Mouse (Mus musculus): Measurements from ENCODE around the gene Nudt14.

The Nudt14 gene

DNA sequence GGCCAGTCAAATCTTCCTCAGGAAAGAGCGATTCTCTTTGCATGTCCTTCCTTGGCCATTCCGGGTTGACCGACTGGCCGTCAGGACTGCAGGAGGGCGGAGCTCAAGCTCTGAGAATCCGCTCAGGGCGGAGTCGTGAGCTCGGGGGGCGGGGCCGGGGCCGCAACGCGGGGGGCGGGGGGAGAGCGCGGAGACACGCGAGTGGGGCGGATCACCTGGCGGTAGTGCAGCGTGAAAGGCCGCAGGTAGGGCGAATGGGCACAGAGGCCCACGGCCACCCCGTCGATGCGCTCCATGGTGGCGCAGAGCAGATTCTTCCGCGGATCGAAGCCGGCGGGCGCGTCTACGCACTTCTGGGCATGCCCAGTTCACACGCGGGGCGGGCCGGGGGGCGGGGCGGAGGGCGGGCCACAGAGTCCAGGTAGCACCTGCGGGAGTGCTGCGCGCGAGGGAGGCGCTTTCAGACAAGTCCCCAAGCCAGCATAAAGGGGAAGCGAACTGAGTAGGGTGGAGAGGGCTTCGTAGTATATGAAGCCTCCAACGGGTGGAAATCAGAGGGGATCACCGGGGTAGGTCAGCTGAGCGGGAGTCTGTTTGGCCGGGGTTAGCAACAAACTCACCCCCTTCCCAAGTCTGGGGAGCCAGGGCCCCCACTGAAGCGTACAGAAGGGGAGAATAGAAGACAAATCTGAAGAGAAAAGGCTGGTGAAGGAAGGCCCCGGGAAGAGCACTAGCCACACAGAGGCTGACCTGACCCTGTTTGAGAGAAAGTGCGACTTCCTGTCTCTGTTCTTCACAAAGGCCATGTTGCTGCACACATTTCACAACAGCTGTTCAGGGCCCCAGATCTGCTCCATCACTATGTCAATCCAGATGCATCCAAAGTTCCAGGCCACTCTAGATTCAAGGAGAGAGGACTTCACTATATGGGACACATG lies at the start of gene Nudt14:
Nudt14 (minus strand) TSS at position 349 of the 938 bp plus-strand sequence.
- DNase-seq (ENCODE audit: low read depth, low spot score): peak; percentile 66

DNA sequence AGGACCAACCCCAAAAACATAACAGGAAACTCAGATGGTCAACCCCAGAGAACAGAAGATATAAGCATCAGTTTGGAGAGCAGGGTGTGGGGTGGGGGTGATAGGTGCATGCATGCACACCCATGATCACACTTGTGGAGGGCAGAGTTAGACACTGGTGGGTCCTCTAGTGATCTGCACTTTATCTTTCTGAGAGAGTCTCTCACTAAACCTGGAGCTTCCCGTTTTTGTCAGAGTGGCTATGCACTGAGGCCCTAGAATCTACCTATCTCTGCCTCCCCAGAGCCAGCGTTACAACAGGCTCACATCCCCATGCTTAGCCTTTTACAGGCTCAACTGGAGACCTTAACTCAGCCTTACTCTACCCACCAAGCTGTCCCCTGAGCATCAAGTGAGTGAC lies 49.5 kb upstream of the Nudt14 start:
- no peak for DNase-seq (ENCODE audit: low read depth, low spot score)

- DNase-seq (ENCODE audit: low read depth, low spot score): no peak
These were observed 48.9 kb upstream of the Nudt14 start for GRCm38 (mm10) chr12:112990706-112991405.

DNA sequence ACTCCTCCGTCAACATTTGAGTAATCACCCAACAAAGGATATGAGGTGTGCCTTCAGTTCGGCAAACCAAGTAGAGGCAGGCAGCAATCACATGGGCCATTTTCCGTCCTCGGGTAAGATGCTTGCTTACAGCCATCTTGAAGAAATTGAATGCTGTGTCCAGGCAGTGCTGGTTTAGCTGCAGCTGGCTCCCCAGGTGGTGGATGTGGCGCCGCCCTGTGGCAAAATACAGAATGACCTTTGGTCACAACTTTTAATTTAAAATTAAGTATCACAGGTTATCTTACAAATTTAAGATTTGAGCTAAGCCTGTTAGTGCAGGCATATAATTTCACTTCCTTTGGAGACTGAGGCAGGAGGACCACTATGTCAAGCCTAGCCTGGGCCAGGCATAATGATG lies 46.0 kb upstream of the Nudt14 start:
- no peak for DNase-seq (ENCODE audit: low read depth, low spot score)

DNA sequence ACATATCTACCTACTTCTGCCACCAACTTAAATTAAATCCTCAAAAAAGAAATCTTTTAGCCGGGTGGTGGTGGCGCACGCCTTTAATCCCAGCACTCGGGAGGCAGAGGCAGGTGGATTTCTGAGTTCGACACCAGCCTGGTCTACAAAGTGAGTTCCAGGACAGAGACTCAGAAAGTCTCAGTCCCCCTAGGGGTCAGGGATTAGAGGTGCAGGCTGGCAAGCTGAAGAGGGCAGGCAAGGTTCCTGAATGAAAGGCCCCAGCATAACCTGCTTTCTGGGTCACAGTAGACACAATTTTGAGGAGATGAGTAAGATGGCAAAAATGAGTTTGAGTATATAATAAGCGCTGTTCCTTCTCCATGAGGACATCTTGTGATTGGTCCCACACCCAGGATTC lies 43.4 kb upstream of the Nudt14 start:
- no peak for DNase-seq (ENCODE audit: low read depth, low spot score)

DNA sequence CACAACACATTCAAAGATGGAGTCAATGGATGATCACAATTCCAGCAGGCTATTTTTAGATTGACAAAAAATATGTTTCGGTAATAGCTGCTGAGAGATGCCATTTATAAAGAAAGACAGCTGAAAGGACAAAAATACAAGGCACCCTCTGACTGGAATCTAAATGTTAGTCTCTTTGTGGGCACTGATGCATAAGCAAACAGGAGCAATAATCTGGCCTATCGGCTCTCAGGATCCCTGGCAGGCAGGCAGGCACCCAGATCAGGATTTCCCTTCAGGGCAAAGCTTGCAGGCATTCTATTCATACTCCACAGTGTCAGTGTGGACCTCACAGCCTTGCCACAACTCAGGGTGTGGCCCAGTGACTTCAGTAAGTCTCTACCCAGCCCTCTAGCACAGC lies 40.1 kb upstream of the Nudt14 start:
- DNase-seq (ENCODE audit: low read depth, low spot score): no peak

- no peak for DNase-seq (ENCODE audit: low read depth, low spot score)
These were observed 35.2 kb upstream of the Nudt14 start for GRCm38 (mm10) chr12:112977156-112977555.

DNA sequence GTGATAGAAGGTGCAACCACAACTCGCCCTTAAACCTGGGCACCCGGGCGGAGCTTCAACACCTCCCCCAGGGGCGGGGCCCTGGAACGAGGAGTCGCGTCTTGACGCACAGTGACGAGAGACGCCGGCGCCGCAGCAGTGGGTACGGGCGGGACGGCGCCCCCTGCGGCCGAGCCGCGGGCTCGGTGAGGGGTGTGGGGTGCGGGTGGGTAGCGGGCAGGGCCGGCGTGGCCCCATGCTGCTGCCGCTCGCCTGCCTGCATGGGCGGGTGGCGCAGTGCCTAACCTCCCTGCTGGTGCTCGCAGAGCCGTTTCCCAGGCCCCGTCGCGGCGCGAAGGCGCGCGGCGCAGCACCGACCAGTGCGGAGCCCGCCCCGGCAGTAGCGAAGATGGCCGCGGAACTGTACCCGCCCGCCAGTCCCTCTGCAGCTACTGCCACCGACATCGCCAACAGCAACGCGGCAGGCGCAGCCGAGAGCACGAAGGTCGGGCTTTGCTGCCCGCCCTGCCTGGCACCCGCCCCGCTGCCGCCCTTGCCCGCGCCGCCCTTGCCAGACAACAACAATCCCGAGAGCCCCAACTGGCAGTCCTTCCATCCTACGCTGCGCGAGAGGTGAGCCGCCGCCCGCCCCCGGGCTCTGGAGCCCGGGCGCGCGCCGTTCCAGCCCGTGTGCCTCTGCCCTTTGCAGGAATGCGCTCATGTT lies 34.6 kb upstream of the Nudt14 start, which contains the start of gene Btbd6:
Btbd6 (plus strand) TSS at position 112 of the 703 bp plus-strand sequence.
- peak; percentile 63 for DNase-seq (ENCODE audit: low read depth, low spot score)

GRCm38 (mm10) chr12:112974736-112975135 lies 32.8 kb upstream of the Nudt14 start:
- DNase-seq (ENCODE audit: low read depth, low spot score): no peak

- DNase-seq (ENCODE audit: low read depth, low spot score): no peak
These were observed 27.7 kb upstream of the Nudt14 start for GRCm38 (mm10) chr12:112969616-112970015.

- no peak for DNase-seq (ENCODE audit: low read depth, low spot score)
These were observed 27.0 kb upstream of the Nudt14 start for GRCm38 (mm10) chr12:112968943-112969342.

DNA sequence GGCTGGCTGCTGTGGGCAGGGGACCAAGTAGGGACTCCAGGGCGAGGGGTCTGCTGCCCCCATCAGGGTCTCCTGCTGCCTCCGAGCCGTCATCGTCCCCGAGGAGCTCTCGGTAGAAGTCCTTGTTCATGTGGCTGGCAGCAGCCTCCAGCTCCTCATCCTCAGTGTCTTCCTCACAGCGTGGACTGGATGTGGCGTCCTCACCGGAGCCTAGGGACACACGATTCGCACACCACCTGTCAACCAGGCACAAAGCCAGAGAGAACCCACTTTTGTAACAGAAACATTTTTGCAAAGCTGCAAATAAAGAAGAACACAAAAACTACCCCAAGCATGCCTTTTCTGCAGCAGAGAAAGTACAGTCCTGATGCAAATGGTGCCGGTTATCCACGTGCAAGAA lies 23.9 kb upstream of the Nudt14 start:
- no peak for DNase-seq (ENCODE audit: low read depth, low spot score)

DNA sequence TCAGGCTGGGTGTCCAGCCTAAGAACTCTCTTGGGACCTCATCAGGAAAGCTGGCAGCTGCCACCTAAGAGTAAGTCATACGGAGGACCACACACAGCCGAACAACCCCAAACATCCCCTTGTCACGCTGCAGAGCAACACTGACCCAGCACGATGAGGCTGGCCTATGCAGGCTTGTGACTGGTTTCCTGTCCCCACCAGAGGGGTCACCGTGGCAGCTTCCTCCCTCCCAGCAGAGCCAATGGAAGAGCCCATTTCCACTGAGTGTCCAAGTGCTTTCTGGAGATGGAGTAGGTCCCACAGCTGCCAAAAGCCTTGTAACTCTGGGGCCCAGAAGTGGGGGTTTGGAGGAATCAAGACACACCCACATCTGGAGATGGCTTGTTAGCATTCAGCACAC lies 19.9 kb upstream of the Nudt14 start:
- no peak for DNase-seq (ENCODE audit: low read depth, low spot score)

- DNase-seq (ENCODE audit: low read depth, low spot score): no peak
These were observed 19.5 kb upstream of the Nudt14 start for GRCm38 (mm10) chr12:112961428-112961827.

- DNase-seq (ENCODE audit: low read depth, low spot score): no peak
These were observed 17.5 kb upstream of the Nudt14 start for GRCm38 (mm10) chr12:112959421-112959820.

DNA sequence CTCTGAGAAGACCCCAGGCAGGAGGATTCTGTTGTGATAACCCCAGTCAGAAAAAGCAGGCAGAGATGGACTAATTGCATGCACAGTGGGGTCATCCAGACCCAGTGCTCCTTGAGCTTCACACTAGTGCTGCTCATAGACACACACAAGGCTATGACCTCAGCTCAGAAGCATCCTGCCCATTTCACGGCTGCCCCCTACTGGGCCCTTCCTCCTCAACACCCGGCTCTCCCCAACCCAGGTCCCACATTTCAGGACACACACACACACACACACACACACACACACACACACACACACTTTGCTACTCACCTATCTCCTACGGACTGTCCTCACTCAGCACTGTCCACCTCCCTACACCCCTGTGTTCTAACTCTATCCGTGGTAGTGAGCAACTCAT lies 16.4 kb upstream of the Nudt14 start:
- DNase-seq (ENCODE audit: low read depth, low spot score): no peak

DNA sequence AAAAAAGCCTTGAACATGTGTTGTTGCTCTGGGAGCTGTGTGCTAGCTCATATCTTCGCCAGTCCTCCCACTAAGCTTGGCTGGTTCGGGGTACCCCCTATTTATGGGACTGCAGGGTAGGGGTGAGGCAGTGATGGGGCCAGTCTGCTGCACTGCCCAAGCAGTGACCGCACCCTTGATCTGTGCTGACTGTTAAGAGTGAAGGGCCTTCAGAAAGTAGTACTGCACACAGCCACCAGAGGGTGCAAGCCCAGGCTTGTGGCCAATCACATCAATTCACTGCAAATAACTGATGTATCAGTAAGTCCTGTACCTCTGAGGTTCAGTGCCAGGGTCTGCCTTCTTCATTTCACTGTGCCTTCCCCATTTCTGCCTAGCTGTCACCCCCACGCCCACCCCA lies 13.9 kb upstream of the Nudt14 start:
- DNase-seq (ENCODE audit: low read depth, low spot score): no peak

GRCm38 (mm10) chr12:112952926-112953565 lies 11.1 kb upstream of the Nudt14 start:
- no peak for DNase-seq (ENCODE audit: low read depth, low spot score)

DNA sequence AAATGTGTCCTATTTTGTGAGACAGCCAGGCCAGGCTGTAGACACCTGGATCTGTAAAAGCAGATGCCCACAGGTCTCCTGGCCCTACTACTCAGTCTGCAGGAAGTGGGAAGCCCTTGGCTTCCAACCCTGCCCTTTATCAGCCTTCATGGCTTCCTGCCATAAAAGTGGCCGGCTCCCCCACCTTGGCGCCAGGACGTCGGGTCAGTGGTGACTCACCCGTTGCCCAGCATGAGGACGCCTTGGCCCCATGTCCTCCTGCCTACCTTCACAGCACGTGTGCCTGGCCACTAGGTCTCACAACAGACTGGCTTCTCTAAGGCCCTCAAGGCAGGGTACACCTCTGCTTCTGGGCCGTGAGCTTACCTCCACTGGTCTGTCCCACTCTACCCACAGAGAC lies 10.5 kb upstream of the Nudt14 start:
- DNase-seq (ENCODE audit: low read depth, low spot score): no peak

GRCm38 (mm10) chr12:112951150-112951842 lies 9.4 kb upstream of the Nudt14 start:
- no peak for DNase-seq (ENCODE audit: low read depth, low spot score)

- no peak for DNase-seq (ENCODE audit: low read depth, low spot score)
These were observed 8.8 kb upstream of the Nudt14 start for GRCm38 (mm10) chr12:112950761-112951129.
